Mouse (Mus musculus) heart, postnatal 0 days (tissue): Measurements from ENCODE around the gene Prrc2a.

Experiments used
- CTCF ChIP-seq: IDR thresholded peaks from 2 replicates; pipeline ENCODE4 v1.5.1; 2016; ENCODE audit warnings: antibody characterized with exemption, control low read depth, low read depth
- EP300 ChIP-seq: IDR thresholded peaks from 2 replicates; pipeline ENCODE4 v1.6.1; 2016; ENCODE audit warnings: antibody characterized with exemption, low read depth

- TF ChIP-seq CTCF (no peak), EP300 (no peak)
Measured at GRCm38 (mm10) chr17:35197126-35197525, 32.4 kb upstream of the Prrc2a start.
